12 mouse cellular contexts compared by ENCODE assay signal in the genomic region with DNA sequence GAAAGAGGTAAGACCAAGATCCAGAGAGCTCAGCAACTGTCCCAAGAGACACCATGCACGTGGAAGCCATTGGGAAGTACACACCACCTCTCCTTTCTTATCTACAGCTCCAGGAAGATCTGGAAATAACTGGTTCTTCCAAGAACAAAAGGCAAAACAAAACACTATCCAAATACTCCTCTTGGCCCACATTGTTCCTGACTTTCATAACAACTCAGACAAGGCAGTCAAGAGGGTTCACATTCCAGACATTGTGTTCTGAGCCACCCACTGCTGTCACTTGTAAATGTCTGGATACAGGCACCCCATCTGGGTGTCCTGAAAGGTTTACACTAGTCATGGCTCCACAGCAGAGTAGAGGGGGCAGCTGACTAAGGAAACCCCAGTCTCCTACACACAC. TPM values are rescaled to one million over a fixed set of nuclear protein-coding genes. Genes with fewer than 3 reads are reported as not detected.
DNase-seq lines count a peak whose midpoint lies in the region; ATAC-seq and TF ChIP-seq lines count a peak whose summit lies in the region.
"Had no signal": no experiment of that assay in that cellular context is flagged by ENCODE, and none has a peak within 500 bp of the region (broad histone marks: within the 10 kb centered on the region; RNA-seq: fewer than 3 reads in every experiment).

No protein-coding gene starts in this region.

- no peaks in the 10 kb centered on the region for H3K27me3 ChIP-seq in heart, embryonic 13.5 days (replicated peaks)
- H3K27me3 ChIP-seq in lung, embryonic 16.5 days (ENCODE audit: control insufficient read depth, insufficient read depth, low read depth, low read length) = no peaks in the 10 kb centered on the region
- no peaks in the 10 kb centered on the region for H3K27me3 ChIP-seq in hindbrain, postnatal 0 days (ENCODE audit: insufficient read depth, low read length)
- no peaks in the 10 kb centered on the region for H3K27me3 ChIP-seq in hindbrain, embryonic 11.5 days (ENCODE audit: control insufficient read depth, insufficient read depth, low read length)

- H3K36me3 ChIP-seq in heart, embryonic 13.5 days = no peaks in the 10 kb centered on the region
- H3K36me3 ChIP-seq in lung, embryonic 16.5 days (ENCODE audit: control insufficient read depth, insufficient read depth, low read length) = no peaks in the 10 kb centered on the region
- no peaks in the 10 kb centered on the region for H3K36me3 ChIP-seq in hindbrain, postnatal 0 days (ENCODE audit: insufficient read depth, low read length)
- no peaks in the 10 kb centered on the region for H3K36me3 ChIP-seq in hindbrain, embryonic 11.5 days (ENCODE audit: control insufficient read depth, insufficient read depth, low read length)

- DNase-seq in kidney, adult 9 months = peak; percentile 66
- no peak for DNase-seq in kidney, postnatal 10 days
- peak; percentile 85 for DNase-seq in ZHBTc4 (ENCODE audit: low read depth, low spot score)
- no peak for DNase-seq in hindbrain, postnatal 0 days (ENCODE audit: low spot score)
- DNase-seq in hindbrain, embryonic 11.5 days (ENCODE audit: low spot score) = no peak
- DNase-seq: adrenal gland, postnatal 36 days; liver, postnatal 0 days; thymus, postnatal 25 days had no signal

- H3K4me1 ChIP-seq in heart, embryonic 13.5 days = peaks cover 32% of the 10 kb centered on the region
- H3K4me1 ChIP-seq in lung, embryonic 16.5 days (replicated peaks; ENCODE audit: control insufficient read depth, insufficient read depth, low read length) = peaks cover 3% of the 10 kb centered on the region; the same call in 1 of the 2 replicates
- no peaks in the 10 kb centered on the region for H3K4me1 ChIP-seq in hindbrain, postnatal 0 days (ENCODE audit: insufficient read depth, low read length)
- H3K4me1 ChIP-seq in hindbrain, embryonic 11.5 days (replicated peaks; ENCODE audit: control insufficient read depth, insufficient read depth, low read length) = no peaks in the 10 kb centered on the region

- no peak overlapping the region for H3K4me3 ChIP-seq in heart, embryonic 13.5 days
- H3K4me3 ChIP-seq in lung, embryonic 16.5 days (ENCODE audit: low read length) = no peak overlapping the region
- H3K4me3 ChIP-seq in hindbrain, postnatal 0 days (ENCODE audit: low read length) = no peak overlapping the region
- no peak overlapping the region for H3K4me3 ChIP-seq in hindbrain, embryonic 11.5 days (ENCODE audit: low read depth, low read length)

- no peaks in the 10 kb centered on the region for H3K9me3 ChIP-seq in heart, embryonic 13.5 days
- no peaks in the 10 kb centered on the region for H3K9me3 ChIP-seq in lung, embryonic 16.5 days (ENCODE audit: control insufficient read depth, low read length)
- H3K9me3 ChIP-seq in hindbrain, postnatal 0 days (ENCODE audit: low read length) = no peaks in the 10 kb centered on the region
- no peaks in the 10 kb centered on the region for H3K9me3 ChIP-seq in hindbrain, embryonic 11.5 days (ENCODE audit: control insufficient read depth, low read length)

- ATAC-seq in heart, embryonic 13.5 days (ENCODE audit: extremely low read depth, insufficient number of reproducible peaks, low FRiP score, low TSS enrichment) = no peak
- peak; percentile 79 for ATAC-seq in lung, embryonic 16.5 days (ENCODE audit: low read depth)
- no peak for ATAC-seq in hindbrain, postnatal 0 days
- ATAC-seq in CD4-positive, CD25-positive, alpha-beta regulatory T cell, adult 4 months = no peak
- ATAC-seq in hindbrain, embryonic 11.5 days (ENCODE audit: low FRiP score) = no peak
- ATAC-seq: hindbrain, embryonic 16.5 days; liver, postnatal 0 days had no signal

- 8% methylated on average over 1 of the region's 1 CpGs for WGBS in heart, embryonic 13.5 days
- 17% methylated on average over 1 of the region's 1 CpGs for WGBS in lung, embryonic 16.5 days
- 18% methylated on average over 1 of the region's 1 CpGs for WGBS in hindbrain, postnatal 0 days
- 38% methylated on average over 1 of the region's 1 CpGs for WGBS in hindbrain, embryonic 11.5 days

- no peak overlapping the region for H3K4me2 ChIP-seq in heart, embryonic 13.5 days
- H3K4me2 ChIP-seq in lung, embryonic 16.5 days (ENCODE audit: low read depth, low read length) = no peak overlapping the region
- H3K4me2 ChIP-seq in hindbrain, postnatal 0 days (ENCODE audit: low read depth, low read length) = no peak overlapping the region
- no peak overlapping the region for H3K4me2 ChIP-seq in hindbrain, embryonic 11.5 days (replicated peaks; ENCODE audit: low read depth, low read length)

- no peak for TF ChIP-seq CTCF in hindbrain, postnatal 0 days (IDR thresholded peaks at IDR 0.05; ENCODE audit: low read depth)

- no peak overlapping the region for H3K9ac ChIP-seq in heart, embryonic 13.5 days
- H3K9ac ChIP-seq in lung, embryonic 16.5 days (ENCODE audit: low read length) = no peak overlapping the region
- no peak overlapping the region for H3K9ac ChIP-seq in hindbrain, postnatal 0 days (replicated peaks; ENCODE audit: low read length)
- H3K9ac ChIP-seq in hindbrain, embryonic 11.5 days (ENCODE audit: low read depth, low read length) = no peak overlapping the region
- H3K9ac ChIP-seq: liver, postnatal 0 days had no signal

- peak overlapping the region; percentile 67 for H3K27ac ChIP-seq in heart, embryonic 13.5 days (replicated peaks)
- peak overlapping the region; percentile 38 for H3K27ac ChIP-seq in lung, embryonic 16.5 days (ENCODE audit: low read length)
- no peak overlapping the region for H3K27ac ChIP-seq in hindbrain, postnatal 0 days
- H3K27ac ChIP-seq in hindbrain, embryonic 11.5 days (ENCODE audit: low read depth, low read length) = no peak overlapping the region

RNA-seq across cellular contexts. Expression of a gene that starts 39.7 kb away (rescaled TPM):
- polyA plus RNA-seq in heart, embryonic 13.5 days (2015; fragmentation: Nextera tagmentation; extraction: Ambion mirVana) = 2.0 and 2.1 TPM in 2 replicates
- 1.7 and 1.8 TPM in 2 replicates for polyA plus RNA-seq in lung, embryonic 16.5 days (2015; fragmentation: Nextera tagmentation; extraction: Ambion mirVana)
- 35.1 and 45.4 TPM in 2 replicates for total RNA-seq in hindbrain, postnatal 0 days (2014; rRNA removed)
- 2.4 and 3.0 TPM in 2 replicates for polyA plus RNA-seq in hindbrain, postnatal 0 days (2015; fragmentation: Nextera tagmentation; extraction: Ambion mirVana)
- not detected for polyA plus RNA-seq in CD4-positive, CD25-positive, alpha-beta regulatory T cell, adult 4 months (2017; shearing (Covaris generic))
- 0.74 and 1.1 TPM in 2 replicates for polyA plus RNA-seq in hindbrain, embryonic 11.5 days (2014; fragmentation: Nextera tagmentation; extraction: Ambion mirVana)

Comparison
In these comparisons a context has a peak if more than half of its experiments do, and no peak if none do; other contexts are left out.
1. DNase-seq: peak in kidney, adult 9 months (single experiment) and ZHBTc4 (single experiment); none in kidney, postnatal 10 days (single experiment), hindbrain, postnatal 0 days (single experiment) and hindbrain, embryonic 11.5 days (single experiment).
2. H3K27ac ChIP-seq: peak in heart, embryonic 13.5 days (single experiment) and lung, embryonic 16.5 days (single experiment); none in hindbrain, postnatal 0 days (single experiment) and hindbrain, embryonic 11.5 days (single experiment).